Mouse (Mus musculus): ENCODE measurements around the gene Gatd1.
A peak's percentile ranks its signal among the peaks of the same experiment; 100 is the strongest.
"Not testable (repeated sequence)": the region's sequence is repeated elsewhere in the genome, so short reads cannot be mapped to it uniquely, and the experiment has no call there.

Gatd1 gene

DNA sequence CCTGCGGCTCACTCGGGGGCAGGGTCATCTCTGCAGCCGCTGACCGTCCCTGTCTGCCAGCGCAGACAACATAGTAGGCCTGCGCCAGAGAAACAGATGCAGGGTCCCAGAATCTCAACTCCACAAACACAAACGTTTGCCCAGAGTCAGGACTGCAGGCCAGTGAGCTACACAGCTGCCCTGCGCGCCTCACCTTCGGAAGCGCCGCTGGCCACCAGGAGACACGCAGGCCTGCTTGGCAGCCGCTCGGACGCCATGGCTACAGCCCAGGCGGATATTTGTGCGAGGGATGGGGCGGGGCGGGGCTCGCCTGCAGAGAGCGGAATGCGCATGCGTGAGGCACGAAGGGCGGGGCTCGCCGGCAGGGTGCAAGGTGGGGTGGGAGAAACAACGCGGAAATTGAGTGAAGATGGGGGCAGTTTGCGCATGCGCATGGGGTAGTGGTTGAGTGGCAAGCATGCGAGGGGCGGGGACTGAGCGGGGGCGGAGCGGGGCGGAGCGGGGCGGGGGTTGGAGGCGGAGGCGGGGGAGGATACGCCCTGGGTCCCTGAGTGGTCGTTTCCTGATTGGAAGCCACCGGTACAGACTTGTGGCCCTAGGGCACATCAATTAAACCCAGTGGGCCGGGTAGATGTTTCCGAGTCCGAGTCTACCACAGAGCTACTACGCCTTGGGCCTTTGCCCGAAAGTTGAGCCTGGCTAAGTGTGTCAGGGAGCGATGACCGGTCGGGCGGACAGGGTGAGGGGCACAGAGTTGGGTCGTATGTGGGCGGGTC, at the start of gene Gatd1:
Gene Gatd1, minus strand, starts transcription at position 328 of the 776 bp plus-strand sequence.
- DNase-seq (ENCODE audit: low spot score) = peak; percentile 99

DNA sequence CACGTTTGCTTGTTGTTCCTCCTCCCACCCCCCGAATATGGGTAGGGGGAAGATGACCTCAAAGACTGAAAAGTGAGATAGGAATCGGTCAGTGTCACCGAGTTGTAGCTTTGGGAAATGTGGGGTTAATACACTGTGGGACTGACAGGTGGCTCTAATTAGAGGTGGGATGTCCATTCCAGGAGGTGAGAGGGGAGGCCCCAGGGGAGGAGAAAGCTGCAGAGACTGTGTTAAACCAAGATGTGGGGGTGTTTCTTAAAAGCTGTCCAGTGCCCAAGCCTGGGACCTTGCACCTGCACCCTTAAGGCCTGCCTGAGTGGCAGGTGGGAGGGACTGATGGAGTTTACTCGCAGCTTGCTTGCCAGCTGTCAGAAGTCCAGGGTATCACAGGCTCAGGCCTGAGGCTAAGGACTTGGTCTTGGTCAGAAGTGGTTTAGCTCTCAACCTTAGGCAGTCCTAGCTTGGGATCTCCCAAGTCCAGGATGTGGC, 48.4 kb upstream of the Gatd1 start:
- DNase-seq (ENCODE audit: low spot score) = no peak

DNA sequence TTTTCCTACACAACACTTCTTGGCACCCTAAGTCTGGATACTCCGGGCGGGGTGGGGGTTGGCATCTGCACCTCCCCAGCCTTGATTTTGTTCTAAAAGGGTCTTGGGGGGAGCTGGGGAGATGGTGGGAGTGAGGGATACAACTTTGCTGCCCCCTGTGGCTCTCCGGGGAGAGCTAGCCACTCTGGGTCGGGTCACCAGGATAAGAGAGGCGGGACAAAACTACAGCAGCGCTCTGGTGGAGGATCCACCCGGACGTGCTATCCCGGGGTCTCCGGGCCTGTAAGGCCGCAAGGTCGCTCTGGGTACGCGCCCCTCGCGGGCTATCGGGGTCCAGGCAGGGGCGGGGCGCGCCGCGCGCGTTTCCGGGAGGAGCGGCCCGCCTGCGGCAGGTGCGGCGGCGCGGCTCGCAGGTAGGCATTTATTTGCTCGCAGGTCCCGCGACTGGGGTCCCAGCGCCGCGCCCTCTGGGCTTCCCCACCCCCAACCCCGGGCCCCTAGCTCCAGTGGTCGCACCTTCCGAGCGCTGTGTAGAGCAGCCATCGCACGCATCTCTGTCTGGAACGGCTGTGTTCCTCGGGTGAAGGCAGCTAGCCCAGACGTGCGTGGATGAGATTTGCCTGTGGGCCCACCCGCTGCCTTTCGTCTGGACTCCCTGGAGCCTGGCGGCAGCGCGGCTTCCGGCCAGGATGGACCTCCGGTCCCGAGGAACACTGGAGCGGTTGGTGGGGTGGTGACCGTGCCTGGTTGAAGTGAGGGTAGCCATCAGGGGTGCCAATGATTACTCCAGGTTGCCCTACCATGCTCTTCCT, 47.8 kb upstream of the Gatd1 start:
- no peak for DNase-seq (ENCODE audit: low spot score)

DNA sequence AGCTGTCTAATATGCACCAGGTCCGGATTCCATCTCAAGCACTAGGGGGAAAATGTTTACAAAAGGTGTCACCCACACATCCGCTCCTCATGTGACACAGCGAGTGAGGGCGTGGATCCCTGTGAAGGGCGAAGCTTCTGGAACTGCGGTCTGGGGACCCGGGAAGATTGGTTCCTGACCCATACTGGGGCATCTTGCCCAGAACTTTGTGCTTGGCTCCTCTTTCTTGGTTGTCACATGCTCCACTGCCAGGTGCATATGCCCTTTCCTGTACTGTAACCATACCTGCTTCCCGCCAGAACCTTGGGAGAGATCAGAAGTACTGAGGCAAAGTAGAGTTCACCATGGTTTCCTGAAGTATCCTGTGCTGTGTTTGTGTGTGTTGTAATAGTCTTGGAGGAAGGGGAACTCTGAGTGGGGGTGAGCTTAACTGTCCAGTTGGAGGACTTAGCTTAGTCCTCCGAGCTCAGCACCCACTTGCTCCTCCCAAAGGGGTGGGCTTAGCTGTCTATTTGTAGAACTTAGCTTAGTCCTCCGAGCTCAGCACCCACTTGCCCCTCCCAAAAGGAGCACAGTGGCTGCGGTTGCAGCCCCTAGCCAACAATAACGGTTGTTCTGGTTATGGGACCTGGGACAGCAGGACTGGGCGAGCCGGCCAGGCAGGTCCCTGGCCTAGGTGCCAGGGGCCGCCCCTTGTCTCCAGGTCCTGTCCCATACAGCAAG, 46.6 kb upstream of the Gatd1 start, which contains the start of gene Cracr2b:
Gene Cracr2b, plus strand, starts transcription at position 704 of the 723 bp plus-strand sequence.
- DNase-seq (ENCODE audit: low spot score) = no peak

DNA sequence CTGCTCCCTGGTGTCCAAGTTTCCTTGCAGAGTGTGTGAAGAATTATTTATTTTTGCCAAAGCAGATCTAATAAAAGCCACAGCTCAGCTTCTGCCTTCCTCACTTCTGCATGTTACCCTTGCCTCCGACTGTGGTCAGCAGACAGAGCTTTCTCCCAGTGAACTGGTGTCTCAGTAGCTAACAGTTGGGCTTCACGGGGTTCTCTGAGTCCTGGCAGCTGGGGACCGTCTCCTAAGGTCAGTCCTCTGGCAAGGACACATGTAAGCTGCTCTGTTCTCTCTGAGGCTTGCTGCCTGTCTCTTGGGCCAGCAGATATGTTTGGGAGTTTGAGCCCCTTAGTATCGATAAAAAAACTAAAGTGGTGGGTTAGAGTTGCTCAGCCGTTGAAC, 46.1 kb upstream of the Gatd1 start:
- DNase-seq (ENCODE audit: low spot score) = no peak

DNA sequence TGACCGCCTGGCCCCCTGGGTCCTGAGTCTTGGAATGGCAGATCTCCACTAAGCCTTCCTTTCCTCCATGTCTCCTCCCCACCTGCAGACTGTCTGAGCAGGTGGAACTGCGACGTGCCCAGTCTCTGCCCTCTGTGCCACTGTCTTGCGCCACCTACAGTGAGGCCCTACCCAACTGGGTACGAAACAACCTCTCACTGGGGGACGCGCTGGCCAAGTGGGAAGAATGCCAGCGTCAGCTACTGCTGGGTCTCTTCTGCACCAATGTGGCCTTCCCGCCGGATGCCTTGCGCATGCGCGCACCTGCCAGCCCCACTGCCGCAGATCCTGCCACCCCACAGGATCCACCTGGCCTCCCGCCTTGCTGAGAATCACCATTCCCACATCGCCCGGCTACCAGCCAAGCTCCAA, 45.4 kb upstream of the Gatd1 start:
- DNase-seq (ENCODE audit: low spot score) = no peak

DNA sequence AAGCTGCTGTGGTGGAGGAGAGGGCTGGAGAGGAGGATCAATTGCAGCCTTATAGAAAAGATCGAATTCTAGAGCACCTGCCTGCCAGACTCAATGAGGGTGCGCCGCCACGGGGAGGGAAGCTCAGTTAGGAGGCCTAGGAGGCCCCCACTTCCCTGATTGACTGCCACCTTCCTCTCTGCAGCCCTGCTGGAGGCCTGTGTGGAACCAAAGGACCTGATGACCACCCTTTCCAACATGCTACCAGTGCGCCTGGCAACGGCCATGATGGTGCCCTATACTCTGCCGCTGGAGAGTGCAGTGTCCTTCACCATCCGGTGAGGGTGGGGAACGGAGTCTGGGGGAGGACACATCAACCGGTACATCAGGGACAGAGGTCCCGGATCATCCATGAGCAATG, 44.7 kb upstream of the Gatd1 start:
- DNase-seq (ENCODE audit: low spot score) = no peak

DNA sequence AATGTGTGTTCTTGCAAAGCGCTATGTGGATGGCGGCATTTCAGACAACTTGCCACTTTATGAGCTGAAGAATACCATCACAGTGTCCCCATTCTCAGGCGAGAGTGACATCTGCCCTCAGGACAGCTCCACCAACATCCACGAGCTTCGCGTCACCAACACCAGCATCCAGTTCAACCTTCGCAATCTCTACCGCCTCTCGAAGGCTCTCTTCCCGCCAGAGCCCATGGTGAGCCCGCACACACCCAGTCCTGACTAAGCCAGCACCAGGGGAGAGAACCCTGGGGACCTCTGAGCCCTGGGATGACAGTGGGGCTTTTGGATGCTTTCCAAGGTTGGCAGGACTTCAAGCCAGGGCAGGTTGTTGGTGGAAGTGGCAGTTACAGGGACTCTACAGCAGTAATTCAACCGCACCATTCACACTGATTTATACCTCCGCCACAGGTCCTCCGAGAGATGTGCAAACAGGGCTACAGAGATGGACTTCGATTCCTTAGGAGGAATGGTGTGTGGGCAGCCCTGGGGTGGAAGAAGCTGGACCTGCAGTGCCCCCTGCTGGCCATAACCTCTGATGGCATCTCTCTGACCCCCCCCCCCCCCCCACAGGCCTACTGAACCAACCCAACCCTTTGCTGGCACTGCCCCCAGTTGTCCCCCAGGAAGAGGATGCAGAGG, 44.2 kb upstream of the Gatd1 start:
- DNase-seq (ENCODE audit: low spot score) = no peak

DNA sequence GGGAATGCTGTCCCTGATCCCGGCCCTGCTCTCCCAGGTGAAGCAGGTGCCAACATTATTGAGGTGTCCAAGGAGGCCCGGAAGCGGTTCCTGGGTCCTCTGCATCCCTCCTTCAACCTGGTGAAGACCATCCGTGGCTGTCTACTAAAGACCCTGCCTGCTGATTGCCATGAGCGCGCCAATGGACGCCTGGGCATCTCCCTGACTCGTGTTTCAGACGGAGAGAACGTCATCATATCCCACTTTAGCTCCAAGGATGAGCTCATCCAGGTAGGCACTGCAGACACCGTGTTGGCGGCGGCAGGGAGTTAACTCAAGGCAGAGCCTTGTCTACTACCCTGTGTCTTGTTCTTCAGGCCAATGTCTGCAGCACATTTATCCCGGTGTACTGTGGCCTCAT, 43.3 kb upstream of the Gatd1 start:
- no peak for DNase-seq (ENCODE audit: low spot score)

DNA sequence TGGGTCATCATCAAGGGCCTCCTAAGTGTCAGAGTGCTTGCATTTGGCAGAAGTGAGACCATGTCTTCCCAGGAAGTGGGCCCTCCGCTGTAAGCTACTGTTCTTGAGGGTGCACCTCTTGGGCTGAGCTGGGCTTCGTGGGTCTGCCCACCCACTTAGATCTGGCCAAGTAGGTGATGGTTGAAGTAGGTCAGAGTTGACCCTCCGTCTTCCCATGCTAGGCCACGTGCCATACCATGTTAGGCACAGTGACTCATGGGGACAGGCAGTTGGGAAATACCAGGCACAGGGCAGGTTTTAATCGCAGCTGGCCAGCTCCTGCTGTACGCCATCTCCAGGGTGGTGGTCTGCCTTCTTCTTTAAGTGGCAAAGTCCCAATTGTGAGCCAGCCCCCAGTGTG, 42.8 kb upstream of the Gatd1 start:
- DNase-seq (ENCODE audit: low spot score) = no peak

DNA sequence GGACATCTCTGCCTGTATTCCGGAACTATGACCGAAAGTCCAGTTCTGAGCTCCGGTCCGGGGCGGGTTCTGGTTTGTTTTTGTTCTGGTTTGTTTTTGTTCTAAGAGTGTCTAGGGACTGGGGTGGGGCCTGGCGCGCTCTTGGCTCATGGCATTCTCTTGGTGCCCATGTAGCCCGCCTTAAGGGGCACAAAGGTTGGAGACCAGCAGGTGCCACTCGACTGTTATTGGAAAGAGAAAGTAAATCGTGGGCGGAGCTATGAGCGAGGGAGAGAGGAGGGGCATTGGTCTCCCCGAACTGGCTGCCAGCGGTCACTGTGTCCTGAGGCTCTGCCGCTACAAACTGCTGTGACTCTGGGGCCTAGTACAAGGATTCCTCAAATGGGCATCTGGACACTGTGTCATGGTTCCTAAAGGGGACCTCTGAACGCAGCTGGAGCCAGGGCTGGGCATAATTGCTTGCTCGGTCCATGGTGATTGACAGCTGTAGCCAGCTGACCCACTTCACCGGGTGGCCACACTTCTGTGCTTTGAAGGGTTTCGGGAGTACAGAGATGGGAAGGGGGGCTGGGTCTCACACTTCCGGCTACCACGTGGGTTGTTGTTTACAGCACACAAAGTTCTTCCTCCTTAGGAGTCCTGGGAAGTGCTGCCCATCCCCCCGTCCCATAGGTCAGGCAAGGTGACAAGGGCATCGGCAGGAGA, 41.8 kb upstream of the Gatd1 start:
- DNase-seq (ENCODE audit: low spot score) = peak; percentile 68

DNA sequence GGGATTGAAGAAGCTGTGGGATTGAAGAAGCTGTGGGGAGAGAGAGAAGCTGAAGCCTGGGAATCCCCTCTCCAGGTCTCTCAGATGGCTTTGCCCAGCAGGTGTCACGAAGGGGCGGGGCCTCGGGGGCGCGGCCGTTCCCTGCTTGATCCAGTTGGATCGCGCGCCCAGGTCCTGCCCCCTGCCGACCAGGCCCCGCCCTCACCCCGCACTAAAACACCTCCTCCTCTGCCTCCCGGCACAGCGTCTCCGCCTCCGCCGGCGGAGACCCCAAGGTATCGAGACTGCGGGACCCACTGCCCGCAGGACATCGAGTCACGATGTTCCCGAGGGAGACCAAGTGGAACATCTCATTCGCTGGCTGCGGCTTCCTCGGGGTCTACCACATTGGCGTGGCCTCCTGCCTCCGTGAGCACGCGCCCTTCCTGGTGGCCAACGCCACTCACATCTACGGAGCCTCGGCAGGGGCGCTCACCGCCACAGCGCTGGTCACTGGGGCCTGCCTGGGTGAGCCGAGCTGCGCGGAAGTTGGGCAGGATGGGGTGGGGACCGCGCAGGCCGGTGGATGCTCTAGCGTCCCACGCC, 41.1 kb upstream of the Gatd1 start, which contains the start of gene Pnpla2:
Gene Pnpla2, plus strand, starts transcription at position 232 of the 585 bp plus-strand sequence.
- DNase-seq (ENCODE audit: low spot score) = peak; percentile 92

DNA sequence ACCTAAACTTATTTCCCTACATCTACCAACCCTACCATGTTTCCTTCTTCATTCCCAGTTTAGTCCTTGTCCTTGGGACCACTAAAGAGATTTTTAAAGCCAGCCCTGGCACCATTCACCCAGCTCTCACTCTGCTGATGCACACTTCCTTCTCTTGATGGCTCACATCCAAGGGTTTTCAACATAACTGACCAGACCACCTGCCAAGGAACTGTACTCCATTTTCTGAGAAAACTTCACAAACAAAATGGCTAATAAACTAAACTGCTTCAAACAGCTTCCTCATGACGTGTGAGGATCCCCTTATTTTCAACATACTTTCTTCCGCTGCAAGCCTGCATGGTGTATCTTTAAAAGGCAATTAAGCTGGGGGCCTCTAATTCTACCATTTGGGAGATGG, 39.7 kb upstream of the Gatd1 start:
- DNase-seq (ENCODE audit: low spot score) = no peak

DNA sequence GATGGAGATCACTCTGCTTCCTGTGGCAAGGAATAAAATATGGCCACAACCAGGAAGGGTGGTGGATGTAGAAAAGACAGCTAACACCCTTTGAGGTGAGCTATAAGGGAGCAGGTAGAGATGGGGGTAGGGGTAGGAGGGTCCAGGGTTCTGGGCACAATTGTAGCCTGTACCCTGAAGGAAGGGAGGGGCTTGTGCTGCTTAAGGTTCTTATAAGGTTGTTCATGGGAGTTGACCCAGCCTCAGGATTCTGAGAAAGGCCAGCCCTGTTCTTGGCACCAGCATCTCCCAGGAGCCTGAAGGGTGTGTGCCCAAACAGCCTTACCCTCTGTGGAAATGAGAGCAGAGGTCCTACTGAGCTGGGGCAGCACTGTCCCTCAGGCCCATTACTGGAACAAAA, 38.0 kb upstream of the Gatd1 start:
- DNase-seq (ENCODE audit: low spot score) = no peak

DNA sequence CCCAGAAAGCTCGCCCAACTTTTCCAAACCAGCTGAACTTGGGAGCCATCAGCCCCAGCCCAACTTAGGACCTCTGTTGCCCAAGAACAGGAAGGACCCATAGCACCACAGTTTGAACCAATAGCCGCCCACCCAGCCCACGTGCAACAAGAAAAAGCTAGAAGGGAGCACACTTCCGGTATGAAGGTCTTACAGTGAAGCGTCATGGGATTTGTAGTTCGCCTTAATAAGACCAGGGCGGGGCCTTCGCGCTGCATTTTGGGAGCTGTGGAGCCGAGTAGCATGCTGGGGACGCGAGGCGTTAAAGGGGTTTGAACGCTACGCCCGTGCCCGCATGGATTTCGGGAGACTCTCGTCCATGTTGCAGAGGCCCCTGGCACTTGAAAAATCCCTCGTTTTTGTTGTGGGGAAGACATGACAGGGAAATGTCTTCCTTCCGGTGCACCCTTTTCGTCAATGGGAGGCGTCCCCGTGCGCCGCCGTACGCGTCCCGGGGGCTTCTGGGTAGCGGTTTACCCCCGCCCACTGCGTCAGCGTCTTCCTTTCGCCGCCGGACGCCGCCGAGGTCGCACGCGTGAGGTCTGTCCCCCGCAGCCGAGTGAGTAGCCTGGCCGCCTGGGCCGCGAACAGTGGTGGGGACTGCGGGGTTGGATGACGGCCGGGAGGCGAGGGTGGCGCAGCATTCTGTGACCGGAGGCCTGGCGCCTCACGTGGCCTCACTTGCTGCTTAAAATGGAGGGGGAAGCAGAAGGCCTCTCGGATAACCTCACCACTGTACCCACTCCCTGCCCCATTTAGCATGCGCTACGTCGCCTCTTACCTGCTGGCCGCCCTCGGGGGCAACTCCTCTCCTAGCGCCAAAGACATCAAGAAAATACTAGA, 33.4 kb upstream of the Gatd1 start, which contains the start of gene Rplp2:
Gene Rplp2, plus strand, starts transcription at position 261 of the 882 bp plus-strand sequence.
- DNase-seq (ENCODE audit: low spot score) = peak; percentile 93

DNA sequence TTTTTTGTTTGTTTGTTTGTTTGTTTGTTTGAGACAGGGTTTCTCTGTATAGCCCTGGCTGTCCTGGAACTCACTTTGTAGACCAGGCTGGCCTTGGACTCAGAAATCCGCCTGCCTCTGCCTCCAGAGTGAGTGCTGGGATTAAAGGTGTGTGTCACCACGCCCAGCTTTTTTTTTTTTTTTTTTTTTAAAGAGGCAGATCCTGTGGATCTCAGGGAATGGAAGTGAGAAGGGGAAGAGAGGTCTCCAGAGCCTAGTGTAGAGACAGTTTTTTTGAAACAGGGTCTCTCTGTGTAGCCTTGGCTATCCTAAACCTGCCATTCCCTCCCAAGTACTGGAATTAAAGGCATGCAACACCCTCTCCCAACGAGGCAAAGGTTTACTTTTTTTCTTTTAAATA, 32.4 kb upstream of the Gatd1 start:
- DNase-seq (ENCODE audit: low spot score) = not testable (repeated sequence)

DNA sequence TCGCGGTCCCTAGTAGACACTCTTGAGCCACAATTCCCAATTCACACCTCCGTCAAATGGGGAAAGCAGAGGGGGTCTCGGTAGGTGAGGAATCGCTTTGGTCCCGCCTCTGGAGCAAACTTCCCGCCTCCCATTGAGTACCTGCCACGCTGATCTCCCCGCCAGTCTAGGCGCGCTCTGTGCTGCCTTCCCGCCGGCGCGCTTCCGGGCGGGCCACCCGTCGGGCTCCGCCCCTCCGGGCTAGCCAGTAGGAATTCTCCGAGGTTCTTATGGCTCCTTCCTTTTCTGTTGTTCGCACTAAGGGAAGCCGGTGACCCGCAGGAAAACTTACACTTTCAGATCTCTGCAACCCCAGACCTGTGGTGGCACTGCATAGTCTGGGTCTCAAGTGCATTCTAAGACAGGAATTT, 29.9 kb upstream of the Gatd1 start, which contains the start of gene Pidd1:
Gene Pidd1, minus strand, starts transcription at position 198 of the 410 bp plus-strand sequence.
- DNase-seq (ENCODE audit: low spot score) = peak; percentile 62

DNA sequence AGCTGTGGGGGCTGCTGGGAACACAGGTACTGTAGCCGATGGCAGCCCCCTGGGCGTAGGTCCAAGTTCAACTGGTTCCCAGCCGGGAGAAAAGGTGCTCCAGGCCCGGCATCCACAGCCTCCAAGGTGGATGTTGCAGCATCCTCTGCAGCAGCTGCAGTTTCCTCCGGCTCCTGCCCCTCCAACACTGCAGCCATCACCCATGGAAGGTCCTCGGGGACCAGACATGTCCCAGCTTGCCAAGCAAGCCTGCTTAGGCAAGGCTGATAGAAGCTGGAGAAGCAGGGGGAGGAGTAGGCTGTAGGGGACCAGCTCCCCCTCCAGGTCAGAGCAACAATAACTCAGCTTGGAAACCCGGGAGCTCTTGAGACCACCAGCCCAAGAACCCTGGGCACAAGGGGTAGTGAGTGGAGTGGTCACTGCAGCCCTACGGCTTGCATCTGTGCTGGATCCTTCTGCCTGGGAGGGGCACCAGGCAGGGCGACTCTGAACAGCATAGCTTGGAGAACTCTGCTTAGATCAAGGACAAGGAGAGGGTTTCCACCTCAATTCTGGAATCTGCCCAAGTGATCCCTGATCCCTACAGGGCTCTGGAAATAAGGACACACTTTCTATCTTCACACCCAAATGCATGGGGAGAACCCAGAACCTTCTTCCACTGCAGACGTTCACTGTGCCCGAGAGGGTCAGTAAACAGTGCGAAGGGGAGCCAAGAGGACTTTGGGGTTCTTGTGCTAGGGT, 29.3 kb upstream of the Gatd1 start:
- no peak for DNase-seq (ENCODE audit: low spot score)

DNA sequence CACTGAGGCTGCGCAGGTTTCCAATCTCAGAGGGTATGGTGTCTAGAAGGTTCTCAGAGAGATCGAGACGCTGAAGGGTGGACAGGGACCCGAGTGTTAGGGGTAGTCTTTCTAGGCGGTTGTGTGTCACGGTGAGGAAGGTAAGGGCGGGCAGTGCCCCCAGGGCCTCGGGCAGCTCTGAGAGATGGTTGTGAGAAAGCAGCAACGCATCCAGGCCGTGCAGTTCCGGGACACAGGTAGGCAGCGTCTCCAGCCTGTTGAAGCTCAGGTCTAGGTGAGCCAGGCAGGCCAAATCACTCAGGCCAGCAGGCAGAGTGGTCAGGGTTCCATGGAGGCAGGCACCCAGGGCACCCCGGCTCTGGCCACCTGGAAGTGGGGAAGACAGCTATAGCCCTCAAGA, 28.3 kb upstream of the Gatd1 start:
- no peak for DNase-seq (ENCODE audit: low spot score)
